Mouse (Mus musculus): Measurements from ENCODE around the gene Rfx2. TPM values are rescaled to one million over a fixed set of nuclear protein-coding genes. Genes with fewer than 3 reads are reported as not detected.

The Rfx2 gene
- polyA plus RNA-seq, 1 experiment from 2014 or later = 3.6 TPM

GRCm38 (mm10) chr17:56729151-56729550 lies 101.7 kb downstream of the Rfx2 start:
- ATAC-seq (no peak), DNase-seq (no peak)
- Histone ChIP-seq H3K9me3 (ENCODE audit: low read length) (no peaks in the 10 kb centered on the region), H3K36me3 (replicated peaks; ENCODE audit: insufficient read depth, low read length) (no peaks in the 10 kb centered on the region), H3K4me2 (ENCODE audit: low read depth, low read length) (no peak overlapping the region), H3K4me1 (ENCODE audit: insufficient read depth) (peaks cover 3% of the 10 kb centered on the region; the same call in 1 of the 2 replicates), H3K27me3 (ENCODE audit: insufficient read depth, low read length) (peaks cover 6% of the 10 kb centered on the region; the same call in 1 of the 2 replicates), H3K9ac (replicated peaks) (no peak overlapping the region), H3K27ac (ENCODE audit: low read depth) (no peak overlapping the region), H3K4me3 (ENCODE audit: low read depth, low read length) (no peak overlapping the region)
- 62% methylated on average over 6 of the region's 6 CpGs for WGBS (ENCODE audit: insufficient replicate concordance)
- TF ChIP-seq EP300 (IDR thresholded peaks at IDR 0.05; ENCODE audit: low read depth) = no peak

- H3K27me3 ChIP-seq (ENCODE audit: insufficient read depth, low read length) = peaks cover 6% of the 10 kb centered on the region; the same call in 1 of the 2 replicates
- TF ChIP-seq CTCF (IDR thresholded peaks at IDR 0.05; ENCODE audit: low read depth) (no peak), EP300 (IDR thresholded peaks at IDR 0.05; ENCODE audit: low read depth) (no peak)
- H3K4me2 ChIP-seq (ENCODE audit: low read depth, low read length) = no peak overlapping the region
- peaks cover under 1% of the 10 kb centered on the region; the same call in 1 of the 2 replicates for H3K36me3 ChIP-seq (replicated peaks; ENCODE audit: insufficient read depth, low read length)
- H3K4me3 ChIP-seq (ENCODE audit: low read depth, low read length) = no peak overlapping the region
- DNase-seq = no peak
- H3K9me3 ChIP-seq (ENCODE audit: low read length) = no peaks in the 10 kb centered on the region
- no peak overlapping the region for H3K9ac ChIP-seq (replicated peaks)
- ATAC-seq = no peak
- H3K27ac ChIP-seq (ENCODE audit: low read depth) = no peak overlapping the region
- WGBS (ENCODE audit: insufficient replicate concordance) = 16% methylated on average over 12 of the region's 12 CpGs
- H3K4me1 ChIP-seq (ENCODE audit: insufficient read depth) = peaks cover 3% of the 10 kb centered on the region; the same call in 1 of the 2 replicates
These were observed 102.7 kb downstream of the Rfx2 start for GRCm38 (mm10) chr17:56728117-56728516.

- H3K4me1 ChIP-seq (ENCODE audit: insufficient read depth) = peaks cover 3% of the 10 kb centered on the region; the same call in 1 of the 2 replicates
- no peak overlapping the region for H3K27ac ChIP-seq (ENCODE audit: low read depth)
- no peaks in the 10 kb centered on the region for H3K9me3 ChIP-seq (ENCODE audit: low read length)
- TF ChIP-seq CTCF (IDR thresholded peaks at IDR 0.05; ENCODE audit: low read depth) = no peak
- TF ChIP-seq EP300 (IDR thresholded peaks at IDR 0.05; ENCODE audit: low read depth) = no peak
- ATAC-seq (no peak), DNase-seq (no peak)
- peaks cover 5% of the 10 kb centered on the region; the same call in 1 of the 2 replicates for H3K36me3 ChIP-seq (replicated peaks; ENCODE audit: insufficient read depth, low read length)
- H3K4me2 ChIP-seq (ENCODE audit: low read depth, low read length) = no peak overlapping the region
- H3K4me3 ChIP-seq (ENCODE audit: low read depth, low read length) = no peak overlapping the region
- H3K9ac ChIP-seq (replicated peaks) = no peak overlapping the region
- peaks cover 6% of the 10 kb centered on the region; the same call in 1 of the 2 replicates for H3K27me3 ChIP-seq (ENCODE audit: insufficient read depth, low read length)
- WGBS (ENCODE audit: insufficient replicate concordance) = 10% methylated on average over 12 of the region's 12 CpGs
These were observed 103.2 kb downstream of the Rfx2 start for GRCm38 (mm10) chr17:56727659-56728058.

DNA sequence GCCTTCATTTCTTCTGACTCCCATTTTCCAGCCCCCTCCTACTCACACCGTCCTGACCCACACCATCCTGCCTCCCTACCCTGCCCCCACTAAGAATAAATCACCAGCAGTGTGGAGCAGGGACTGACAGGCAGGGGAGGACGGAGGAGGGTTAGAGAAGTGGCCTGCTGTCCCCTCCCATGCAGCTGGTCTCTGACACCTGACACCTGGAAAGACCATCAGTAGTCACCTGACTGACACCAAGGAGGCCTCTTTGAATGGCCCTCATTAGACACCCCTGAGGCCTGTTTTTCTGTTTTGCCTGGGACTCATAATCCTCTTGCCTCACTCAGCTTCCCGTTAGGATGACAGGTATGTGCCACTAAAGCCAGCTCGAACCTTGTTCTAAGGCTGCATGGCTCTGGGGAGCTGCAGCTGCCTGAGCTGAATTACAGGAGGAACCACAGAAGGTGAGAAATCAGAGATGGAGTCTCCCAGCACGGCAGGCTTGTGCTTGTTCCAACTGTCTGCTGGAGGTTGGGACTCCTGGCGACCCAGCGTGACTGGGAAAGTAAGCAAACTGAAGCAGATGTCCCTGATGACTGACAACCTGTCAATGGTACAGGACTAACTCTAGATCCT lies 103.7 kb downstream of the Rfx2 start:
- 25% methylated on average over 7 of the region's 7 CpGs for WGBS (ENCODE audit: insufficient replicate concordance)
- no peak for TF ChIP-seq EP300 (IDR thresholded peaks at IDR 0.05; ENCODE audit: low read depth)
- no peak for TF ChIP-seq CTCF (IDR thresholded peaks at IDR 0.05; ENCODE audit: low read depth)
- Histone ChIP-seq H3K27me3 (ENCODE audit: insufficient read depth, low read length) (peaks cover 6% of the 10 kb centered on the region; the same call in 1 of the 2 replicates), H3K4me3 (ENCODE audit: low read depth, low read length) (no peak overlapping the region), H3K9ac (replicated peaks) (no peak overlapping the region), H3K36me3 (replicated peaks; ENCODE audit: insufficient read depth, low read length) (peaks cover 9% of the 10 kb centered on the region; the same call in 1 of the 2 replicates), H3K4me1 (ENCODE audit: insufficient read depth) (peaks cover 3% of the 10 kb centered on the region; the same call in 1 of the 2 replicates), H3K4me2 (ENCODE audit: low read depth, low read length) (no peak overlapping the region), H3K9me3 (ENCODE audit: low read length) (no peaks in the 10 kb centered on the region), H3K27ac (ENCODE audit: low read depth) (no peak overlapping the region)
- no peak for ATAC-seq
- DNase-seq = no peak

Other genes with a start within 250 kb of the Rfx2 start
- gene Safb2, start 246.4 kb downstream of the Rfx2 start, polyA plus RNA-seq (2015; fragmentation: Nextera tagmentation; extraction: Ambion mirVana) = 19.7 and 23.1 TPM in 2 replicates
- gene Safb, start 246.2 kb downstream of the Rfx2 start, polyA plus RNA-seq (2015; fragmentation: Nextera tagmentation; extraction: Ambion mirVana) = 27.0 and 28.4 TPM in 2 replicates
- 259 and 260 TPM in 2 replicates for gene 2410015M20Rik, start 221.2 kb downstream of the Rfx2 start, polyA plus RNA-seq (2015; fragmentation: Nextera tagmentation; extraction: Ambion mirVana)
- gene Rpl36, start 217.6 kb downstream of the Rfx2 start, polyA plus RNA-seq (2015; fragmentation: Nextera tagmentation; extraction: Ambion mirVana) = 1,436 and 1,479 TPM in 2 replicates
- 29.8 and 31.9 TPM in 2 replicates for gene Lonp1, start 204.1 kb downstream of the Rfx2 start, polyA plus RNA-seq (2015; fragmentation: Nextera tagmentation; extraction: Ambion mirVana)
- 0.33 and 0.60 TPM in 2 replicates for gene Catsperd, start 202.9 kb downstream of the Rfx2 start, polyA plus RNA-seq (2015; fragmentation: Nextera tagmentation; extraction: Ambion mirVana)
- 19.6 and 21.8 TPM in 2 replicates for gene Ranbp3, start 157.7 kb downstream of the Rfx2 start, polyA plus RNA-seq (2015; fragmentation: Nextera tagmentation; extraction: Ambion mirVana)
- 281 and 298 TPM in 2 replicates for gene Ndufa11, start 113.2 kb downstream of the Rfx2 start, polyA plus RNA-seq (2015; fragmentation: Nextera tagmentation; extraction: Ambion mirVana)
- gene Vmac, start 113.0 kb downstream of the Rfx2 start, polyA plus RNA-seq (2015; fragmentation: Nextera tagmentation; extraction: Ambion mirVana) = 3.3 and 4.1 TPM in 2 replicates
- gene Nrtn, start 73.5 kb downstream of the Rfx2 start, polyA plus RNA-seq (2015; fragmentation: Nextera tagmentation; extraction: Ambion mirVana) = 1.2 and 2.2 TPM in 2 replicates
- 9.1 TPM in 2 replicates for gene Dus3l, start 66.3 kb downstream of the Rfx2 start, polyA plus RNA-seq (2015; fragmentation: Nextera tagmentation; extraction: Ambion mirVana)
- 0.20 and 0.23 TPM in 2 replicates for gene Prr22, start 60.8 kb downstream of the Rfx2 start, polyA plus RNA-seq (2015; fragmentation: Nextera tagmentation; extraction: Ambion mirVana)
- gene Acsbg2, start 43.4 kb upstream of the Rfx2 start, polyA plus RNA-seq (2015; fragmentation: Nextera tagmentation; extraction: Ambion mirVana) = not detected in 2 replicates
- gene 1700061G19Rik, start 44.5 kb upstream of the Rfx2 start, polyA plus RNA-seq (2015; fragmentation: Nextera tagmentation; extraction: Ambion mirVana) = 0.04 TPM in 1 of 2 replicates, not detected in the other
- gene Mllt1, start 104.4 kb upstream of the Rfx2 start, polyA plus RNA-seq (2015; fragmentation: Nextera tagmentation; extraction: Ambion mirVana) = 4.6 and 4.8 TPM in 2 replicates
- not detected in 2 replicates for gene Acer1, start 151.1 kb upstream of the Rfx2 start, polyA plus RNA-seq (2015; fragmentation: Nextera tagmentation; extraction: Ambion mirVana)
- 68.2 and 71.3 TPM in 2 replicates for gene Clpp, start 159.3 kb upstream of the Rfx2 start, polyA plus RNA-seq (2015; fragmentation: Nextera tagmentation; extraction: Ambion mirVana)
- gene Alkbh7, start 166.3 kb upstream of the Rfx2 start, polyA plus RNA-seq (2015; fragmentation: Nextera tagmentation; extraction: Ambion mirVana) = 22.9 and 23.9 TPM in 2 replicates
- gene Pspn, start 169.0 kb upstream of the Rfx2 start, polyA plus RNA-seq (2015; fragmentation: Nextera tagmentation; extraction: Ambion mirVana) = not detected in 2 replicates
- 26.7 and 31.3 TPM in 2 replicates for gene Gtf2f1, start 180.3 kb upstream of the Rfx2 start, polyA plus RNA-seq (2015; fragmentation: Nextera tagmentation; extraction: Ambion mirVana)
- 0.09 and 0.18 TPM in 2 replicates for gene Gm17949, start 180.5 kb upstream of the Rfx2 start, polyA plus RNA-seq (2015; fragmentation: Nextera tagmentation; extraction: Ambion mirVana)
- gene Khsrp, start 200.5 kb upstream of the Rfx2 start, polyA plus RNA-seq (2015; fragmentation: Nextera tagmentation; extraction: Ambion mirVana) = 14.6 and 16.6 TPM in 2 replicates
- gene Slc25a41, start 210.6 kb upstream of the Rfx2 start, polyA plus RNA-seq (2015; fragmentation: Nextera tagmentation; extraction: Ambion mirVana) = not detected in 2 replicates
- gene Crb3, start 228.1 kb upstream of the Rfx2 start, polyA plus RNA-seq (2015; fragmentation: Nextera tagmentation; extraction: Ambion mirVana) = 33.0 and 39.9 TPM in 2 replicates
- gene Slc25a23, start 228.8 kb upstream of the Rfx2 start, polyA plus RNA-seq (2015; fragmentation: Nextera tagmentation; extraction: Ambion mirVana) = 12.7 and 12.8 TPM in 2 replicates
- 3.5 and 4.9 TPM in 2 replicates for gene Dennd1c, start 247.5 kb upstream of the Rfx2 start, polyA plus RNA-seq (2015; fragmentation: Nextera tagmentation; extraction: Ambion mirVana)